ENCODE assay signal across 23 mouse cellular contexts in the genomic region with DNA sequence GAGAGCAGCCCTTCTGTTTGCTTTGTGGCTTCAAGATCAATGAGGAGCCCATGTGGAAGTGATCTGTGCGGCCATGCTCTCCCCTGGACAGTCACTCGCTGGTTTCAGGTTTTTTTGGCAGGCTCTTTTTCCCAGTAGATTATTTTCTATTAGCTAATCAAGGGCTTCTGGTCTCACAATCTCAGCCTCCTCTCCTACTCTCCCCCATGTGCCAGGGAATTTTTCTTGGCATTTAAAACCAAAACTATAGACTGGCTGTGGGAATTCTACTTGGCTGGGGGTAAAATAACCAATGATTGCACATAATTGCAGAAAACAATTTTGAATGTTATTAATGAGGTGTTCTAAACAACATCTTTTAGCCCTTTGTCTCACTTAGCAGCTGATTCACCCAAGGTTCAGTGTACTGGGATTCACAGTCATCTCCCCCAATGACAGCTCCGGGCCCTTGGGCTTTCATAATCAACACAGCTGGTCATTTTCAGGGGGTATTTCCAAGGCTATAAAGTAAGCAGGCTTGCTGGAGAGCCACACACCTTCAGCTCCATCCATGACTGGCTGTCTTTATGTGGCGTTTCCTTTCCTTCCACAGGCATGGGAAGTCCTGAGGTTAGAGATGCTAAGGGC. TPM values are rescaled to one million over a fixed set of nuclear protein-coding genes. Genes with fewer than 3 reads are reported as not detected.
DNase-seq lines count a peak whose midpoint lies in the region; ATAC-seq and TF ChIP-seq lines count a peak whose summit lies in the region.
"Had no signal": no experiment of that assay in that cellular context is flagged by ENCODE, and none has a peak within 500 bp of the region (broad histone marks: within the 10 kb centered on the region; RNA-seq: fewer than 3 reads in every experiment).

No protein-coding gene starts in this region.

- no peak for TF ChIP-seq EP300 in lung, postnatal 0 days (IDR thresholded peaks at IDR 0.05)

- DNase-seq in layer of hippocampus, adult 2 months (ENCODE audit: low spot score in 2 of 2): no peak
- DNase-seq in layer of hippocampus, postnatal 25 days (ENCODE audit: extremely low spot score in 1 of 2, low spot score in 1 of 2): no peak
- peak; percentile 52 for DNase-seq in lung, postnatal 0 days (ENCODE audit: low spot score)
- DNase-seq in lung, postnatal 36 days: no peak
- DNase-seq in embryonic facial prominence, embryonic 11.5 days (ENCODE audit: low spot score): peak; percentile 59
- no peak for DNase-seq in limb, embryonic 10.5 days (ENCODE audit: low spot score)
- DNase-seq in cerebellum, adult 9-10 months: no peak
- DNase-seq: adrenal gland, adult 2 months; adrenal gland, postnatal 25 days; cerebellum, adult 2 months; cerebellum, postnatal 14 days; embryo, embryonic 11 days; forebrain, postnatal 0 days; gastrocnemius, postnatal 14 days; heart, postnatal 14 days had no signal

- no peaks in the 10 kb centered on the region for H3K36me3 ChIP-seq in lung, postnatal 0 days (ENCODE audit: insufficient read depth, low read length)
- H3K36me3 ChIP-seq in embryonic facial prominence, embryonic 11.5 days (replicated peaks; ENCODE audit: control insufficient read depth, insufficient read depth, low read depth, low read length): no peaks in the 10 kb centered on the region
- H3K36me3 ChIP-seq in limb, embryonic 10.5 days: peaks cover 48% of the 10 kb centered on the region
- peaks cover 28% of the 10 kb centered on the region for H3K36me3 ChIP-seq in heart, embryonic 12.5 days
- H3K36me3 ChIP-seq: forebrain, embryonic 12.5 days had no signal

- no peaks in the 10 kb centered on the region for H3K4me1 ChIP-seq in lung, postnatal 0 days (ENCODE audit: insufficient read depth, low read depth, low read length)
- H3K4me1 ChIP-seq in embryonic facial prominence, embryonic 11.5 days (ENCODE audit: control insufficient read depth, insufficient read depth, low read length): peaks cover 9% of the 10 kb centered on the region
- peaks cover 58% of the 10 kb centered on the region for H3K4me1 ChIP-seq in limb, embryonic 10.5 days
- H3K4me1 ChIP-seq in heart, embryonic 12.5 days (replicated peaks): peaks cover 30% of the 10 kb centered on the region

- no peak overlapping the region for H3K4me2 ChIP-seq in lung, postnatal 0 days (replicated peaks; ENCODE audit: low read depth, low read length)
- H3K4me2 ChIP-seq in embryonic facial prominence, embryonic 11.5 days (ENCODE audit: low read depth, low read length): no peak overlapping the region
- H3K4me2 ChIP-seq in heart, embryonic 12.5 days: no peak overlapping the region
- H3K4me2 ChIP-seq: embryonic facial prominence, embryonic 15.5 days; forebrain, embryonic 12.5 days; hindbrain, embryonic 13.5 days had no signal

- no peak overlapping the region for H3K4me3 ChIP-seq in layer of hippocampus, adult 2 months
- H3K4me3 ChIP-seq in lung, postnatal 0 days (ENCODE audit: low read depth, low read length): no peak overlapping the region
- no peak overlapping the region for H3K4me3 ChIP-seq in embryonic facial prominence, embryonic 11.5 days (ENCODE audit: low read depth, low read length)
- no peak overlapping the region for H3K4me3 ChIP-seq in limb, embryonic 10.5 days
- no peak overlapping the region for H3K4me3 ChIP-seq in heart, embryonic 12.5 days
- H3K4me3 ChIP-seq: embryonic facial prominence, embryonic 15.5 days; erythroblast, embryonic 14.5 days; forebrain, embryonic 12.5 days; hindbrain, embryonic 13.5 days had no signal

- H3K27me3 ChIP-seq in lung, postnatal 0 days (replicated peaks; ENCODE audit: insufficient read depth, low read length): no peaks in the 10 kb centered on the region
- no peaks in the 10 kb centered on the region for H3K27me3 ChIP-seq in embryonic facial prominence, embryonic 11.5 days (ENCODE audit: control insufficient read depth, insufficient read depth, low read length)
- no peaks in the 10 kb centered on the region for H3K27me3 ChIP-seq in limb, embryonic 10.5 days (ENCODE audit: low read depth, poor library complexity, severe bottlenecking)
- H3K27me3 ChIP-seq in heart, embryonic 12.5 days (replicated peaks): no peaks in the 10 kb centered on the region
- H3K27me3 ChIP-seq: embryonic facial prominence, embryonic 15.5 days; hindbrain, embryonic 13.5 days; Patski had no signal

- H3K9ac ChIP-seq in lung, postnatal 0 days (replicated peaks; ENCODE audit: low read depth): no peak overlapping the region
- no peak overlapping the region for H3K9ac ChIP-seq in embryonic facial prominence, embryonic 11.5 days (replicated peaks; ENCODE audit: low read length)
- no peak overlapping the region for H3K9ac ChIP-seq in heart, embryonic 12.5 days
- H3K9ac ChIP-seq: embryonic facial prominence, embryonic 15.5 days; forebrain, embryonic 12.5 days; forebrain, postnatal 0 days; hindbrain, embryonic 13.5 days had no signal

- peak overlapping the region; percentile 12; the same call in 1 of the 2 replicates for H3K27ac ChIP-seq in layer of hippocampus, adult 2 months
- no peak overlapping the region for H3K27ac ChIP-seq in lung, postnatal 0 days (ENCODE audit: low read length)
- H3K27ac ChIP-seq in embryonic facial prominence, embryonic 11.5 days (replicated peaks; ENCODE audit: low read depth, low read length): no peak overlapping the region
- peak overlapping the region; percentile 59 for H3K27ac ChIP-seq in limb, embryonic 10.5 days
- no peak overlapping the region for H3K27ac ChIP-seq in heart, embryonic 12.5 days (ENCODE audit: poor library complexity, severe bottlenecking)
- H3K27ac ChIP-seq: embryonic facial prominence, embryonic 15.5 days; forebrain, embryonic 12.5 days; hindbrain, embryonic 13.5 days; hindbrain, postnatal 0 days had no signal

- 51% methylated on average over 4 of the region's 4 CpGs for WGBS in lung, postnatal 0 days
- 44% methylated on average over 4 of the region's 4 CpGs for WGBS in embryonic facial prominence, embryonic 11.5 days
- 55% methylated on average over 4 of the region's 4 CpGs for WGBS in limb, embryonic 10.5 days
- WGBS in heart, embryonic 12.5 days: 72% methylated on average over 4 of the region's 4 CpGs

- ATAC-seq in lung, postnatal 0 days: peak; percentile 35; the same call in 1 of the 2 replicates
- no peak for ATAC-seq in embryonic facial prominence, embryonic 11.5 days (replicated peaks; ENCODE audit: insufficient number of reproducible peaks, low FRiP score, low TSS enrichment, low read depth)
- ATAC-seq in heart, embryonic 12.5 days (ENCODE audit: insufficient number of reproducible peaks, low FRiP score): no peak
- ATAC-seq: activated CD4-positive, CD25-positive, alpha-beta regulatory T cell, adult 4 months; forebrain, postnatal 0 days; hindbrain, postnatal 0 days; Patski had no signal

- no peaks in the 10 kb centered on the region for H3K9me3 ChIP-seq in lung, postnatal 0 days (ENCODE audit: low read length)
- no peaks in the 10 kb centered on the region; the same call in 1 of the 2 replicates for H3K9me3 ChIP-seq in embryonic facial prominence, embryonic 11.5 days (replicated peaks; ENCODE audit: control insufficient read depth, low read length)
- no peaks in the 10 kb centered on the region for H3K9me3 ChIP-seq in limb, embryonic 10.5 days (replicated peaks)
- peaks cover 7% of the 10 kb centered on the region for H3K9me3 ChIP-seq in heart, embryonic 12.5 days (replicated peaks)
- H3K9me3 ChIP-seq: embryonic facial prominence, embryonic 15.5 days had no signal

- TF ChIP-seq CTCF in layer of hippocampus, adult 2 months (conservative IDR thresholded peaks at IDR 0.05): no peak
- no peak for TF ChIP-seq CTCF in lung, postnatal 0 days (IDR thresholded peaks at IDR 0.05)

RNA-seq across cellular contexts. Expression of gene Kif26b, which starts 44.6 kb away (rescaled TPM):
- 10 to 100 TPM; 21.3 to 23.8 TPM for total RNA-seq in layer of hippocampus, adult 2 months (2021)
- 10 to 100 TPM; 22.6 to 26.2 TPM for total RNA-seq in layer of hippocampus, postnatal 25 days (2021)
- 0.44 and 0.57 TPM in 2 replicates for polyA plus RNA-seq in lung, postnatal 0 days (2015; fragmentation: Nextera tagmentation; extraction: Ambion mirVana)
- 12.3 and 15.5 TPM in 2 replicates for polyA plus RNA-seq in embryonic facial prominence, embryonic 11.5 days (2014; fragmentation: Nextera tagmentation; extraction: Ambion mirVana)
- polyA plus RNA-seq in limb, embryonic 10.5 days (2016; fragmentation: Nextera tagmentation; extraction: Ambion mirVana): 18.4 and 24.8 TPM in 2 replicates
- 25.1 and 28.1 TPM in 2 replicates for polyA plus RNA-seq in heart, embryonic 12.5 days (2016; fragmentation: Nextera tagmentation; extraction: Ambion mirVana)
- polyA plus RNA-seq: activated CD4-positive, CD25-positive, alpha-beta regulatory T cell, adult 4 months; erythroblast, embryonic 14.5 days had no signal

Comparison
In these comparisons a context has a peak if more than half of its experiments do, and no peak if none do; other contexts are left out.
1. DNase-seq: peak in lung, postnatal 0 days (single experiment) and embryonic facial prominence, embryonic 11.5 days (single experiment); none in layer of hippocampus, adult 2 months (0 of 2), layer of hippocampus, postnatal 25 days (0 of 2), lung, postnatal 36 days (single experiment), limb, embryonic 10.5 days (single experiment) and cerebellum, adult 9-10 months (single experiment).
2. H3K27ac ChIP-seq: peak in layer of hippocampus, adult 2 months (single experiment) and limb, embryonic 10.5 days (single experiment); none in lung, postnatal 0 days (single experiment), embryonic facial prominence, embryonic 11.5 days (single experiment) and heart, embryonic 12.5 days (single experiment).